Mouse (Mus musculus) limb, embryonic 14.5 days (tissue): ENCODE measurements around the gene Elp4. TPM values are rescaled to one million over a fixed set of nuclear protein-coding genes. Genes with fewer than 3 reads are reported as not detected.

Experiments used
- ATAC-seq: fragments of 200-750 bp; cut with Nextera tagmentation; 2 replicates; pipeline ENCODE4 v1.8.0; 2017; ENCODE audit warnings: low read depth, moderate number of reproducible peaks, moderate TSS enrichment; ENCODE audit not compliant: low FRiP score
- DNase-seq: peaks from one replicate; pipeline ENCODE4 v3.0.0-alpha.2; 2015; ENCODE audit warnings: low spot score
- H3K27ac ChIP-seq: fragments of 300-500 bp; sonication (generic); replicated peaks from 2 replicates; pipeline ENCODE4 v1.5.1; 2014; ENCODE audit warnings: low read depth, mild to moderate bottlenecking, low read length, moderate library complexity, mixed read lengths
- H3K27me3 ChIP-seq: fragments of 300-500 bp; sonication (generic); 2 replicates; pipeline ENCODE4 v1.6.1; 2014; ENCODE audit warnings: low read length, mixed read lengths; ENCODE audit not compliant: control insufficient read depth, insufficient read depth
- H3K36me3 ChIP-seq: fragments of 300-500 bp; sonication (generic); 2 replicates; pipeline ENCODE4 v1.6.1; 2014; ENCODE audit warnings: mild to moderate bottlenecking, low read length, moderate library complexity, mixed read lengths; ENCODE audit not compliant: control insufficient read depth, insufficient read depth
- H3K4me1 ChIP-seq: fragments of 300-500 bp; sonication (generic); 2 replicates; pipeline ENCODE4 v1.6.1; 2014; ENCODE audit warnings: antibody characterized with exemption, low read length, mixed read lengths; ENCODE audit not compliant: control insufficient read depth, insufficient read depth
- H3K4me2 ChIP-seq: fragments of 300-500 bp; sonication (generic); replicated peaks from 2 replicates; pipeline ENCODE4 v1.6.1; 2014; ENCODE audit warnings: low read depth, mild to moderate bottlenecking, low read length, moderate library complexity; ENCODE audit not compliant: severe bottlenecking
- H3K4me3 ChIP-seq: fragments of 300-500 bp; sonication (generic); replicated peaks from 2 replicates; pipeline ENCODE4 v1.5.1; 2014; ENCODE audit warnings: low read length
- H3K9ac ChIP-seq: fragments of 300-500 bp; sonication (generic); 2 replicates; pipeline ENCODE4 v1.6.1; 2014; ENCODE audit warnings: mild to moderate bottlenecking, low read depth, low read length, moderate library complexity; ENCODE audit not compliant: severe bottlenecking
- H3K9me3 ChIP-seq: fragments of 300-500 bp; sonication (generic); 2 replicates; pipeline ENCODE4 v1.6.1; 2016; ENCODE audit warnings: low read length; ENCODE audit not compliant: control insufficient read depth
- POLR2A ChIP-seq: fragments of 200-500 bp; IDR thresholded peaks from 2 replicates; pipeline ENCODE4 v1.8.0; 2012; ENCODE audit warnings: inconsistent platforms, mild to moderate bottlenecking, moderate library complexity, borderline replicate concordance; ENCODE audit not compliant: insufficient read depth, insufficient read length; ENCODE audit errors: extremely low read depth
- WGBS: fragments of 180-500 bp; shearing (Covaris S2); extraction: QIAGEN DNeasy Blood & Tissue Kit; methylation state at CpG from one replicate; pipeline ENCODE4 v1.1.7; 2014; 5-methylcytosine and 5-hydroxymethylcytosine counted together
- polyA plus RNA-seq, 2 experiments: library from polyadenylated mRNA; depleted of rRNA in 1 of 2; stranded (reverse) in 1 of 2; unstranded in 1 of 2; fragments of >200 nt; fragmentation: Nextera tagmentation in 1 of 2; extraction: Ambion mirVana in 1 of 2; gene quantifications; 2 replicates each; pipeline versions ENCODE4 v1.2.1 to v1.2.3; 2012 to 2014

Gene Elp4
- polyA plus RNA-seq, 2 experiments = 12.5 to 31.2 TPM

GRCm38 (mm10) chr2:105680146-105680998 lies 224.0 kb downstream of the Elp4 start:
- H3K27ac ChIP-seq = no peak overlapping the region
- peaks cover 5% of the 10 kb centered on the region; the same call in 1 of the 2 replicates for H3K4me1 ChIP-seq
- H3K27me3 ChIP-seq = peaks cover 96% of the 10 kb centered on the region
- no peaks in the 10 kb centered on the region for H3K36me3 ChIP-seq
- ATAC-seq = no peak
- H3K9ac ChIP-seq = no peak overlapping the region
- no peak overlapping the region for H3K4me2 ChIP-seq
- 3% methylated on average over 22 of the region's 24 CpGs for WGBS
- no peak overlapping the region for H3K4me3 ChIP-seq
- no peak for DNase-seq
- H3K9me3 ChIP-seq = no peaks in the 10 kb centered on the region
- TF ChIP-seq POLR2A = no peak

GRCm38 (mm10) chr2:105679331-105679730 lies 225.0 kb downstream of the Elp4 start:
- no peak overlapping the region for H3K9ac ChIP-seq
- no peak overlapping the region for H3K4me3 ChIP-seq
- H3K4me2 ChIP-seq = no peak overlapping the region
- ATAC-seq = no peak
- no peaks in the 10 kb centered on the region for H3K36me3 ChIP-seq
- DNase-seq = no peak
- WGBS = 4% methylated on average over 2 of the region's 2 CpGs
- TF ChIP-seq POLR2A = no peak
- peaks cover 98% of the 10 kb centered on the region for H3K27me3 ChIP-seq
- no peaks in the 10 kb centered on the region for H3K9me3 ChIP-seq
- no peak overlapping the region for H3K27ac ChIP-seq
- H3K4me1 ChIP-seq = peaks cover 14% of the 10 kb centered on the region

- no peak overlapping the region for H3K4me2 ChIP-seq
Measured at GRCm38 (mm10) chr2:105678880-105679321, 225.5 kb downstream of the Elp4 start.

GRCm38 (mm10) chr2:105678306-105678705 lies 226.1 kb downstream of the Elp4 start:
- no peak for DNase-seq
- no peak overlapping the region for H3K4me2 ChIP-seq
- peaks cover 14% of the 10 kb centered on the region for H3K4me1 ChIP-seq

More at GRCm38 (mm10) chr2:105678880-105679321, 225.5 kb downstream of the Elp4 start:
- Histone ChIP-seq H3K4me3 (no peak overlapping the region), H3K9ac (no peak overlapping the region), H3K27me3 (peaks cover 98% of the 10 kb centered on the region), H3K36me3 (no peaks in the 10 kb centered on the region), H3K4me1 (peaks cover 14% of the 10 kb centered on the region), H3K27ac (no peak overlapping the region), H3K9me3 (no peaks in the 10 kb centered on the region)
- TF ChIP-seq POLR2A = no peak
- WGBS = 1% methylated on average over 7 of the region's 7 CpGs
- ATAC-seq (no peak), DNase-seq (no peak)

GRCm38 (mm10) chr2:105677434-105678105 lies 226.8 kb downstream of the Elp4 start:
- H3K9ac ChIP-seq = no peak overlapping the region
- no peak overlapping the region for H3K4me2 ChIP-seq
- H3K4me3 ChIP-seq = no peak overlapping the region
- no peaks in the 10 kb centered on the region for H3K36me3 ChIP-seq
- no peak for TF ChIP-seq POLR2A
- DNase-seq (no peak), ATAC-seq (no peak)
- no peaks in the 10 kb centered on the region for H3K9me3 ChIP-seq
- H3K4me1 ChIP-seq = peaks cover 14% of the 10 kb centered on the region
- peaks cover 100% of the 10 kb centered on the region for H3K27me3 ChIP-seq
- no peak overlapping the region for H3K27ac ChIP-seq
- 1% methylated on average over 11 of the region's 11 CpGs for WGBS

More at GRCm38 (mm10) chr2:105678306-105678705, 226.1 kb downstream of the Elp4 start:
- Histone ChIP-seq H3K36me3 (no peaks in the 10 kb centered on the region), H3K9ac (no peak overlapping the region), H3K27me3 (peaks cover 100% of the 10 kb centered on the region), H3K27ac (no peak overlapping the region), H3K9me3 (no peaks in the 10 kb centered on the region), H3K4me3 (no peak overlapping the region)
- 6% methylated on average over 4 of the region's 4 CpGs for WGBS
- TF ChIP-seq POLR2A = no peak
- no peak for ATAC-seq
